In the genomic region with DNA sequence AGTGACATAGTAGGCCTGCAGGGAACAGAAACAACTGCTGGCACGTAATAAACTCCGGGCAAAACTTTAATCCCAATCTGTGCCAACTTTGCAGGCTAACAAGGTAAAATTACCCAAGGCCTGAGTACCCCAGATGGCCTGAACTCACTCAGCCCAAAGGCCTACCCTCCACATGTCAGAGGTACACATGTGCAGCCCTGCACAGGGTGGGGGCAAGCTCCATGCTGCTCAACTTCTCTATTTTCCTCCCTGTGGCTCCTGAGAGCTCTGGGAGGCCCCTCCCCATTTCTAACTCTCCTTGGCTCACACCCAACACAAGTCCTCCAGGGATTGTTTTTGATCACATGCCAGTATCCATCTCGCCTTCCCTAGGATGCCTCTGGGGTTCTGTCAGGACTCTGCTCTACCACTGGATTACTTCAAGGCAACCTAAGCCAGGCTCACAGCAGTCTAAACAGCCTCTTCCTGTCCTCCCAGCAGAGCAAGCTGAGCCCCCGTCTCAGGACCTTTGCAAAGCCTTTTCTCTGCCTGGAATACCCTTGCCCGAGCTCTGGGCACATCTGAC, we compare ENCODE assay signal across 8 mouse cellular contexts. TPM values are rescaled to one million over a fixed set of nuclear protein-coding genes. Genes with fewer than 3 reads are reported as not detected.
DNase-seq lines count a peak whose midpoint lies in the region; ATAC-seq and TF ChIP-seq lines count a peak whose summit lies in the region.

No protein-coding gene starts in this region.

- H3K9me3 ChIP-seq in forebrain, embryonic 16.5 days (ENCODE audit: control insufficient read depth, low read length): no peaks in the 10 kb centered on the region
- H3K9me3 ChIP-seq in midbrain, embryonic 14.5 days (ENCODE audit: control insufficient read depth, low read length): no peaks in the 10 kb centered on the region

- no peak for DNase-seq in layer of hippocampus, adult 2 months (ENCODE audit: low spot score in 2 of 2)
- DNase-seq in layer of hippocampus, postnatal 25 days (ENCODE audit: extremely low spot score in 1 of 2, low spot score in 1 of 2): no peak
- peak; percentile 74 for DNase-seq in midbrain, embryonic 14.5 days
- no peak for DNase-seq in natural killer cell, adult 2 months (ENCODE audit: low spot score in 2 of 2)
- no peak for DNase-seq in cerebellum, adult 8-10 months
- DNase-seq in gastrocnemius, adult 2 months: no peak

- H3K4me2 ChIP-seq in forebrain, embryonic 16.5 days (ENCODE audit: low read length): 0 out of 2 replicates have a peak overlapping the region, but pooled peaks have one; percentile 10
- peak overlapping the region; percentile 29 for H3K4me2 ChIP-seq in midbrain, embryonic 14.5 days (ENCODE audit: low read length)

- WGBS in forebrain, embryonic 16.5 days: 21% methylated on average over 5 of the region's 5 CpGs
- WGBS in midbrain, embryonic 14.5 days: 49% methylated on average over 5 of the region's 5 CpGs

- ATAC-seq in common myeloid progenitor, adult 5-6 weeks (replicated peaks; ENCODE audit: low read depth, poor library complexity, severe bottlenecking): peak; percentile 51
- no peak for ATAC-seq in forebrain, embryonic 16.5 days
- no peak for ATAC-seq in midbrain, embryonic 14.5 days (ENCODE audit: low FRiP score, low TSS enrichment)

- TF ChIP-seq CTCF in layer of hippocampus, adult 2 months (conservative IDR thresholded peaks at IDR 0.05): no peak
- TF ChIP-seq CTCF in gastrocnemius, adult 2 months (IDR thresholded peaks at IDR 0.05): no peak

- peak overlapping the region; percentile 51; the same call in 1 of the 2 replicates for H3K27ac ChIP-seq in layer of hippocampus, adult 2 months
- H3K27ac ChIP-seq in forebrain, embryonic 16.5 days (ENCODE audit: low read length): peak overlapping the region; percentile 34; the same call in 1 of the 2 replicates
- peak overlapping the region; percentile 77 for H3K27ac ChIP-seq in midbrain, embryonic 14.5 days (replicated peaks; ENCODE audit: low read depth, low read length)
- H3K27ac ChIP-seq in gastrocnemius, adult 2 months: no peak overlapping the region

- no peak overlapping the region for H3K4me3 ChIP-seq in layer of hippocampus, adult 2 months
- H3K4me3 ChIP-seq in forebrain, embryonic 16.5 days (replicated peaks; ENCODE audit: low read length): no peak overlapping the region
- H3K4me3 ChIP-seq in midbrain, embryonic 14.5 days (replicated peaks; ENCODE audit: low read depth, low read length): no peak overlapping the region
- no peak overlapping the region for H3K4me3 ChIP-seq in gastrocnemius, adult 2 months

- 0 out of 2 replicates have a peak overlapping the region, but pooled peaks have one; percentile 14 for H3K9ac ChIP-seq in forebrain, embryonic 16.5 days (replicated peaks; ENCODE audit: low read depth, low read length)
- H3K9ac ChIP-seq in midbrain, embryonic 14.5 days (replicated peaks; ENCODE audit: low read length): no peak overlapping the region; the same call in 1 of the 2 replicates

- no peaks in the 10 kb centered on the region for H3K27me3 ChIP-seq in forebrain, embryonic 16.5 days (replicated peaks; ENCODE audit: control insufficient read depth, insufficient read depth, low read length)
- no peaks in the 10 kb centered on the region for H3K27me3 ChIP-seq in midbrain, embryonic 14.5 days (ENCODE audit: control insufficient read depth, insufficient read depth, low read length)

- H3K36me3 ChIP-seq in forebrain, embryonic 16.5 days (ENCODE audit: control insufficient read depth, insufficient read depth): no peaks in the 10 kb centered on the region
- H3K36me3 ChIP-seq in midbrain, embryonic 14.5 days (ENCODE audit: control insufficient read depth, insufficient read depth, low read length): no peaks in the 10 kb centered on the region

- intact Hi-C loops in gastrocnemius, adult 2 months (cut with DNase I): no loop called here

- H3K4me1 ChIP-seq in forebrain, embryonic 16.5 days (replicated peaks; ENCODE audit: control insufficient read depth, insufficient read depth, low read length): peaks cover 82% of the 10 kb centered on the region
- H3K4me1 ChIP-seq in midbrain, embryonic 14.5 days (ENCODE audit: control insufficient read depth, insufficient read depth, low read length): peaks cover 79% of the 10 kb centered on the region

RNA-seq across cellular contexts. Expression of a gene that starts 50.2 kb away (rescaled TPM):
- 100 to 1,000 TPM; 219 to 230 TPM for total RNA-seq in layer of hippocampus, adult 2 months (2021)
- total RNA-seq in layer of hippocampus, postnatal 25 days (2021): 100 to 1,000 TPM; 213 TPM
- total RNA-seq in common myeloid progenitor, adult 5-6 weeks (2017): 101 and 107 TPM in 2 replicates
- polyA plus RNA-seq in forebrain, embryonic 16.5 days (2015; fragmentation: Nextera tagmentation; extraction: Ambion mirVana): 18.3 and 18.6 TPM in 2 replicates
- 17.8 and 18.0 TPM in 2 replicates for polyA plus RNA-seq in midbrain, embryonic 14.5 days (2014; fragmentation: Nextera tagmentation; extraction: Ambion mirVana)
- total RNA-seq in gastrocnemius, adult 2 months (2021): 10 to 100 TPM; 28.9 to 33.6 TPM
